Mouse (Mus musculus) stomach, postnatal 0 days (tissue): Measurements from ENCODE around the gene Zfp697. TPM values are rescaled to one million over a fixed set of nuclear protein-coding genes. Genes with fewer than 3 reads are reported as not detected.
"Not testable (repeated sequence)": the region's sequence is repeated elsewhere in the genome, so short reads cannot be mapped to it uniquely, and the experiment has no call there.

Experiments used
- ATAC-seq: fragments of 200-750 bp; cut with Nextera tagmentation; 2 replicates; pipeline ENCODE4 v1.8.0; 2017; ENCODE audit not compliant: low FRiP score, low TSS enrichment
- DNase-seq: peaks from one replicate; pipeline ENCODE4 v3.0.0-alpha.2; 2016; ENCODE audit warnings: low spot score
- H3K27ac ChIP-seq: fragments of 300-500 bp; sonication (generic); replicated peaks from 2 replicates; pipeline ENCODE4 v1.5.1; 2014; ENCODE audit warnings: mild to moderate bottlenecking, control low read depth
- H3K27me3 ChIP-seq: fragments of 300-500 bp; sonication (generic); 2 replicates; pipeline ENCODE4 v1.6.1; 2014; ENCODE audit warnings: low read length; ENCODE audit not compliant: control insufficient read depth, insufficient read depth
- H3K36me3 ChIP-seq: fragments of 300-500 bp; sonication (generic); 2 replicates; pipeline ENCODE4 v1.6.1; 2014; ENCODE audit warnings: low read length, mixed read lengths; ENCODE audit not compliant: control insufficient read depth, insufficient read depth
- H3K4me1 ChIP-seq: fragments of 300-500 bp; sonication (generic); replicated peaks from 2 replicates; pipeline ENCODE4 v1.6.1; 2014; ENCODE audit warnings: antibody characterized with exemption; ENCODE audit not compliant: control insufficient read depth, insufficient read depth
- H3K4me2 ChIP-seq: fragments of 300-500 bp; sonication (generic); replicated peaks from 2 replicates; pipeline ENCODE4 v1.6.1; 2014; ENCODE audit warnings: low read depth, mild to moderate bottlenecking, control low read depth, moderate library complexity
- H3K4me3 ChIP-seq: fragments of 300-500 bp; sonication (generic); 2 replicates; pipeline ENCODE4 v1.5.1; 2014; ENCODE audit warnings: low read depth, low read length, control low read depth
- H3K9ac ChIP-seq: fragments of 300-500 bp; sonication (generic); 2 replicates; pipeline ENCODE4 v1.6.1; 2014; ENCODE audit warnings: mild to moderate bottlenecking, low read length, control low read depth, mixed read lengths
- H3K9me3 ChIP-seq: fragments of 300-500 bp; sonication (generic); 2 replicates; pipeline ENCODE4 v1.6.1; 2016; ENCODE audit warnings: low read length; ENCODE audit not compliant: control insufficient read depth
- CTCF ChIP-seq: IDR thresholded peaks from 2 replicates; pipeline ENCODE4 v1.5.1; 2016; ENCODE audit warnings: antibody characterized with exemption, low read depth, mild to moderate bottlenecking, moderate library complexity
- EP300 ChIP-seq: optimal IDR thresholded peaks from 2 replicates; pipeline ENCODE3; 2016; ENCODE audit warnings: antibody characterized with exemption
- WGBS: fragments of 180-500 bp; shearing (Covaris S2); extraction: QIAGEN DNeasy Blood & Tissue Kit; methylation state at CpG from one replicate; pipeline ENCODE4 v1.1.7; 2014; 5-methylcytosine and 5-hydroxymethylcytosine counted together
- polyA plus RNA-seq: library from polyadenylated mRNA; unstranded; fragments of >200 nt; fragmentation: Nextera tagmentation; extraction: Ambion mirVana; gene quantifications from 2 replicates; pipeline ENCODE4 v1.2.1, GENCODE M21; 2015

Zfp697 gene
- polyA plus RNA-seq, 1 experiment from 2014 or later: 2.1 TPM

- DNase-seq: no peak
- Histone ChIP-seq H3K9ac (no peak overlapping the region), H3K4me3 (no peak overlapping the region), H3K4me1 (no peaks in the 10 kb centered on the region), H3K36me3 (no peaks in the 10 kb centered on the region), H3K4me2 (no peak overlapping the region), H3K27me3 (no peaks in the 10 kb centered on the region), H3K27ac (no peak overlapping the region), H3K9me3 (no peaks in the 10 kb centered on the region)
- no peak for TF ChIP-seq EP300
- TF ChIP-seq CTCF: no peak
- ATAC-seq: no peak
- no CpG with 5 or more reads among the region's 1 CpGs for WGBS
Measured at GRCm38 (mm10) chr3:98434088-98434816, 52.0 kb downstream of the Zfp697 start.

GRCm38 (mm10) chr3:98435030-98435429 is 52.8 kb downstream of the Zfp697 start:
- TF ChIP-seq CTCF (no peak), EP300 (no peak)
- H3K27ac ChIP-seq: no peak overlapping the region
- no peaks in the 10 kb centered on the region for H3K4me1 ChIP-seq
- H3K4me3 ChIP-seq: no peak overlapping the region
- 69% methylated on average over 1 of the region's 1 CpGs for WGBS
- H3K36me3 ChIP-seq: no peaks in the 10 kb centered on the region
- no peak overlapping the region for H3K9ac ChIP-seq
- no peak for ATAC-seq
- H3K27me3 ChIP-seq: no peaks in the 10 kb centered on the region
- no peak for DNase-seq
- H3K4me2 ChIP-seq: no peak overlapping the region
- H3K9me3 ChIP-seq: no peaks in the 10 kb centered on the region

- 36% methylated on average over 3 of the region's 3 CpGs for WGBS
- not testable (repeated sequence) for H3K27me3 ChIP-seq, ATAC-seq, H3K4me3 ChIP-seq, DNase-seq, H3K9me3 ChIP-seq, H3K27ac ChIP-seq, H3K36me3 ChIP-seq, H3K4me2 ChIP-seq, H3K9ac ChIP-seq, H3K4me1 ChIP-seq
- peak; percentile 29; the same call in 1 of the 2 replicates for TF ChIP-seq CTCF
Measured at GRCm38 (mm10) chr3:98442245-98442644, 60.0 kb downstream of the Zfp697 start.

- not testable (repeated sequence) for H3K9ac ChIP-seq, DNase-seq, H3K4me3 ChIP-seq, H3K4me1 ChIP-seq, H3K36me3 ChIP-seq, H3K27me3 ChIP-seq, ATAC-seq, H3K27ac ChIP-seq, H3K4me2 ChIP-seq, H3K9me3 ChIP-seq
- WGBS: 8% methylated on average over 3 of the region's 3 CpGs
- peak; percentile 60 for TF ChIP-seq CTCF
Measured at GRCm38 (mm10) chr3:98443149-98443779, 61.0 kb downstream of the Zfp697 start.

- not testable (repeated sequence) for H3K36me3 ChIP-seq, H3K4me3 ChIP-seq, H3K27ac ChIP-seq, DNase-seq, H3K4me1 ChIP-seq, H3K9me3 ChIP-seq, ATAC-seq, H3K27me3 ChIP-seq, H3K9ac ChIP-seq, H3K4me2 ChIP-seq
- no CpG with 5 or more reads among the region's 1 CpGs for WGBS
Measured at GRCm38 (mm10) chr3:98443924-98444323, 61.7 kb downstream of the Zfp697 start.

- H3K9ac ChIP-seq, H3K9me3 ChIP-seq, H3K27ac ChIP-seq, H3K4me1 ChIP-seq, H3K4me3 ChIP-seq, DNase-seq, H3K4me2 ChIP-seq, H3K36me3 ChIP-seq, H3K27me3 ChIP-seq, ATAC-seq: not testable (repeated sequence)
- 61% methylated on average over 5 of the region's 5 CpGs for WGBS
Measured at GRCm38 (mm10) chr3:98453786-98454185, 71.5 kb downstream of the Zfp697 start.

- ATAC-seq, H3K27ac ChIP-seq, H3K27me3 ChIP-seq, H3K9me3 ChIP-seq, H3K4me1 ChIP-seq, H3K36me3 ChIP-seq, H3K9ac ChIP-seq, H3K4me2 ChIP-seq, H3K4me3 ChIP-seq, DNase-seq: not testable (repeated sequence)
- no CpG with 5 or more reads among the region's 1 CpGs for WGBS
Measured at GRCm38 (mm10) chr3:98457026-98457425, 74.8 kb downstream of the Zfp697 start, which contains the start of gene Gm4450. Gene Gm4450 (minus strand): TSS chr3:98457126.

GRCm38 (mm10) chr3:98469323-98469722 is 87.1 kb downstream of the Zfp697 start:
- H3K4me3 ChIP-seq: not testable (repeated sequence)

GRCm38 (mm10) chr3:98471057-98471456 is 88.8 kb downstream of the Zfp697 start:
- not testable (repeated sequence) for DNase-seq, H3K27ac ChIP-seq, H3K9me3 ChIP-seq, H3K27me3 ChIP-seq, H3K4me3 ChIP-seq, ATAC-seq, H3K36me3 ChIP-seq, H3K4me1 ChIP-seq, H3K4me2 ChIP-seq, H3K9ac ChIP-seq
- WGBS: no CpG with 5 or more reads among the region's 1 CpGs

More at GRCm38 (mm10) chr3:98469323-98469722, 87.1 kb downstream of the Zfp697 start:
- not testable (repeated sequence) for H3K9me3 ChIP-seq, ATAC-seq, H3K27me3 ChIP-seq, H3K4me1 ChIP-seq, DNase-seq, H3K36me3 ChIP-seq, H3K9ac ChIP-seq, H3K4me2 ChIP-seq, H3K27ac ChIP-seq
- WGBS: 0% methylated on average over 1 of the region's 2 CpGs
